ENCODE assay signal across 9 mouse cellular contexts in the genomic region with DNA sequence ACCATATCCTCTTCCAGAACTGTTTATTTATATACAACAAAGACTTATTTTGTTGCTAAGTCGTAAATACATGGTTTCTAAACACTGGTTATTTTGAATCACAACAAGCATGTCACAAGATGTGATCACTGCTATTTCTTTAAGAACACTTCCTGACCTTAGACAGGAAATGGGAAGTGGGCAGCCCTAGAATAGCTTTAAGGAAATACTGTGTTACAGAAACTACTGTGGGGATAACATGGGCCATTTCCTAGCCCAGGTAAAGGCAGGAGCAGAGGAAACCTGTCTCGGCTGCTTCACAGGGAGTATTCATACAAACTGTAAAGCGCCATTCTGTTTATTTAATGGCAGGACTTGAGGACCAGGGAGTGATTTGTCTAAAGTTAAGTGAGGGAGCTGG.
A peak's percentile ranks its signal among the peaks of the same experiment; 100 is the strongest.
DNase-seq lines count a peak whose midpoint lies in the region; ATAC-seq and TF ChIP-seq lines count a peak whose summit lies in the region.
"Had no signal": no experiment of that assay in that cellular context is flagged by ENCODE, and none has a peak within 500 bp of the region (broad histone marks: within the 10 kb centered on the region; RNA-seq: fewer than 3 reads in every experiment).

No protein-coding gene starts in this region.

- TF ChIP-seq EP300 in lung, postnatal 0 days (IDR thresholded peaks at IDR 0.05) = peak; percentile 55; the same call in 1 of the 2 replicates

- peak overlapping the region; percentile 58; the same call in 1 of the 2 replicates for H3K27ac ChIP-seq in heart, embryonic 12.5 days (ENCODE audit: poor library complexity, severe bottlenecking)
- H3K27ac ChIP-seq in lung, postnatal 0 days (ENCODE audit: low read length) = peak overlapping the region; percentile 26; the same call in 1 of the 2 replicates

- no peaks in the 10 kb centered on the region for H3K27me3 ChIP-seq in heart, embryonic 12.5 days (replicated peaks)
- H3K27me3 ChIP-seq in lung, postnatal 0 days (replicated peaks; ENCODE audit: insufficient read depth, low read length) = no peaks in the 10 kb centered on the region

- DNase-seq in heart, postnatal 25 days (ENCODE audit: low spot score) = no peak
- peak; percentile 58 for DNase-seq in lung, postnatal 0 days (ENCODE audit: low spot score)
- DNase-seq in lung, postnatal 4 days = no peak
- peak; percentile 10 for DNase-seq in telencephalon, adult 2 months (ENCODE audit: low read depth, low spot score)
- no peak for DNase-seq in adrenal gland, adult 2 months
- DNase-seq in spleen, postnatal 10 days (ENCODE audit: low spot score in 2 of 2) = no peak
- DNase-seq: cerebellum, postnatal 14 days had no signal

- no peaks in the 10 kb centered on the region for H3K9me3 ChIP-seq in heart, embryonic 12.5 days (replicated peaks)
- no peaks in the 10 kb centered on the region for H3K9me3 ChIP-seq in lung, postnatal 0 days (ENCODE audit: low read length)

- H3K36me3 ChIP-seq in heart, embryonic 12.5 days = no peaks in the 10 kb centered on the region
- no peaks in the 10 kb centered on the region for H3K36me3 ChIP-seq in lung, postnatal 0 days (ENCODE audit: insufficient read depth, low read length)

- WGBS in heart, embryonic 12.5 days = 62% methylated on average over 3 of the region's 3 CpGs
- WGBS in lung, postnatal 0 days = 28% methylated on average over 3 of the region's 3 CpGs

- H3K4me1 ChIP-seq in heart, embryonic 12.5 days (replicated peaks) = peaks cover 37% of the 10 kb centered on the region
- peaks cover 19% of the 10 kb centered on the region for H3K4me1 ChIP-seq in lung, postnatal 0 days (ENCODE audit: insufficient read depth, low read depth, low read length)

- no peak for ATAC-seq in heart, embryonic 12.5 days (ENCODE audit: insufficient number of reproducible peaks, low FRiP score)
- peak; percentile 20 for ATAC-seq in lung, postnatal 0 days
- peak; percentile 69 for ATAC-seq in inflammation-experienced regulatory T-cells, adult 6 months

- no peak overlapping the region for H3K4me3 ChIP-seq in heart, embryonic 12.5 days
- no peak overlapping the region for H3K4me3 ChIP-seq in lung, postnatal 0 days (ENCODE audit: low read depth, low read length)

- intact Hi-C loops in heart, postnatal 25 days (cut with DNase I) = loop anchor here (2.0 to 10.0 kb wide), 2 partner anchors 89 to 227 kb away; no protein-coding TSS in a partner anchor

- H3K9ac ChIP-seq in heart, embryonic 12.5 days = no peak overlapping the region
- H3K9ac ChIP-seq in lung, postnatal 0 days (replicated peaks; ENCODE audit: low read depth) = no peak overlapping the region

- H3K4me2 ChIP-seq in heart, embryonic 12.5 days = no peak overlapping the region
- H3K4me2 ChIP-seq in lung, postnatal 0 days (replicated peaks; ENCODE audit: low read depth, low read length) = no peak overlapping the region

- TF ChIP-seq CTCF in lung, postnatal 0 days (IDR thresholded peaks at IDR 0.05) = no peak

Comparison
In these comparisons a context has a peak if more than half of its experiments do, and no peak if none do; other contexts are left out.
1. DNase-seq: peak in lung, postnatal 0 days (single experiment) and telencephalon, adult 2 months (single experiment); none in heart, postnatal 25 days (single experiment), lung, postnatal 4 days (0 of 2), adrenal gland, adult 2 months (single experiment) and spleen, postnatal 10 days (0 of 2).